Mouse (Mus musculus): ENCODE data around the gene Ngrn. TPM values are rescaled to one million over a fixed set of nuclear protein-coding genes. Genes with fewer than 3 reads are reported as not detected.

The Ngrn gene
- polyA plus RNA-seq, 1 experiment = 26.8 TPM

- TF ChIP-seq POLR2A (IDR thresholded peaks at IDR 0.05; ENCODE audit: borderline replicate concordance, control insufficient read depth, low read depth, low read length) = no peak
- no peak for TF ChIP-seq CTCF (IDR thresholded peaks at IDR 0.05; ENCODE audit: control insufficient read depth, insufficient read depth, low read length)
- no peaks in the 10 kb centered on the region for H3K4me1 ChIP-seq (ENCODE audit: control insufficient read depth, insufficient read depth, low read length)
- no peak overlapping the region for H3K27ac ChIP-seq (ENCODE audit: control insufficient read depth, insufficient read depth, low read depth, low read length, poor library complexity)
- no peak overlapping the region for H3K4me3 ChIP-seq (replicated peaks; ENCODE audit: control insufficient read depth, low read depth, low read length)
- WGBS = 93% methylated on average over 4 of the region's 4 CpGs
These were observed 37.7 kb downstream of the Ngrn start for GRCm38 (mm10) chr7:80298754-80299153.

- H3K4me1 ChIP-seq (ENCODE audit: control insufficient read depth, insufficient read depth, low read length) = no peaks in the 10 kb centered on the region
- no peak overlapping the region for H3K4me3 ChIP-seq (replicated peaks; ENCODE audit: control insufficient read depth, low read depth, low read length)
- no peak overlapping the region for H3K27ac ChIP-seq (ENCODE audit: control insufficient read depth, insufficient read depth, low read depth, low read length, poor library complexity)
- WGBS = 61% methylated on average over 3 of the region's 3 CpGs
- TF ChIP-seq CTCF (IDR thresholded peaks at IDR 0.05; ENCODE audit: control insufficient read depth, insufficient read depth, low read length) (no peak), POLR2A (IDR thresholded peaks at IDR 0.05; ENCODE audit: borderline replicate concordance, control insufficient read depth, low read depth, low read length) (no peak)
These were observed 38.6 kb downstream of the Ngrn start for GRCm38 (mm10) chr7:80299568-80299967.

- no peak overlapping the region for H3K27ac ChIP-seq (ENCODE audit: control insufficient read depth, insufficient read depth, low read depth, low read length, poor library complexity)
- H3K4me3 ChIP-seq (replicated peaks; ENCODE audit: control insufficient read depth, low read depth, low read length) = no peak overlapping the region
- no peaks in the 10 kb centered on the region for H3K4me1 ChIP-seq (ENCODE audit: control insufficient read depth, insufficient read depth, low read length)
- TF ChIP-seq CTCF (IDR thresholded peaks at IDR 0.05; ENCODE audit: control insufficient read depth, insufficient read depth, low read length) = peak; percentile 29; the same call in 1 of the 2 replicates
- no peak for TF ChIP-seq POLR2A (IDR thresholded peaks at IDR 0.05; ENCODE audit: borderline replicate concordance, control insufficient read depth, low read depth, low read length)
- WGBS = 90% methylated on average over 2 of the region's 2 CpGs
These were observed 40.5 kb downstream of the Ngrn start for GRCm38 (mm10) chr7:80301522-80301921.

- WGBS = 85% methylated on average over 3 of the region's 3 CpGs
- H3K4me1 ChIP-seq (ENCODE audit: control insufficient read depth, insufficient read depth, low read length) = no peaks in the 10 kb centered on the region
- no peak overlapping the region for H3K4me3 ChIP-seq (replicated peaks; ENCODE audit: control insufficient read depth, low read depth, low read length)
- no peak for TF ChIP-seq POLR2A (IDR thresholded peaks at IDR 0.05; ENCODE audit: borderline replicate concordance, control insufficient read depth, low read depth, low read length)
- TF ChIP-seq CTCF (IDR thresholded peaks at IDR 0.05; ENCODE audit: control insufficient read depth, insufficient read depth, low read length) = no peak
- H3K27ac ChIP-seq (ENCODE audit: control insufficient read depth, insufficient read depth, low read depth, low read length, poor library complexity) = no peak overlapping the region
These were observed 46.8 kb downstream of the Ngrn start for GRCm38 (mm10) chr7:80307766-80308165.

- TF ChIP-seq CTCF (IDR thresholded peaks at IDR 0.05; ENCODE audit: control insufficient read depth, insufficient read depth, low read length) (no peak), POLR2A (IDR thresholded peaks at IDR 0.05; ENCODE audit: borderline replicate concordance, control insufficient read depth, low read depth, low read length) (no peak)
- Histone ChIP-seq H3K27ac (ENCODE audit: control insufficient read depth, insufficient read depth, low read depth, low read length, poor library complexity) (no peak overlapping the region), H3K4me1 (ENCODE audit: control insufficient read depth, insufficient read depth, low read length) (no peaks in the 10 kb centered on the region), H3K4me3 (replicated peaks; ENCODE audit: control insufficient read depth, low read depth, low read length) (no peak overlapping the region)
- WGBS = 85% methylated on average over 7 of the region's 7 CpGs
These were observed 49.8 kb downstream of the Ngrn start for GRCm38 (mm10) chr7:80310771-80311170.

Other genes starting within 250 kb of the Ngrn start
- gene Zfp710, start 236.4 kb upstream of the Ngrn start, polyA plus RNA-seq (2011; ENCODE audit: insufficient read depth, insufficient read length, low replicate concordance, missing spikeins) = 12.5 and 28.1 TPM in 2 replicates
- gene Idh2, start 145.8 kb upstream of the Ngrn start, polyA plus RNA-seq (2011; ENCODE audit: insufficient read depth, insufficient read length, low replicate concordance, missing spikeins) = 20.9 and 43.5 TPM in 2 replicates
- 33.7 and 51.6 TPM in 2 replicates for gene Sema4b, start 74.4 kb upstream of the Ngrn start, polyA plus RNA-seq (2011; ENCODE audit: insufficient read depth, insufficient read length, low replicate concordance, missing spikeins)
- gene Cib1, start 28.4 kb upstream of the Ngrn start, polyA plus RNA-seq (2011; ENCODE audit: insufficient read depth, insufficient read length, low replicate concordance, missing spikeins) = 81.7 and 82.5 TPM in 2 replicates
- 1.1 and 1.8 TPM in 2 replicates for gene Gdpgp1, start 28.4 kb upstream of the Ngrn start, polyA plus RNA-seq (2011; ENCODE audit: insufficient read depth, insufficient read length, low replicate concordance, missing spikeins)
- not detected in 2 replicates for gene Ttll13, start 14.8 kb upstream of the Ngrn start, polyA plus RNA-seq (2011; ENCODE audit: insufficient read depth, insufficient read length, low replicate concordance, missing spikeins)
- gene Vps33b, start 8.4 kb downstream of the Ngrn start, polyA plus RNA-seq (2011; ENCODE audit: insufficient read depth, insufficient read length, low replicate concordance, missing spikeins) = 11.0 and 24.0 TPM in 2 replicates
- gene Prc1, start 33.2 kb downstream of the Ngrn start, polyA plus RNA-seq (2011; ENCODE audit: insufficient read depth, insufficient read length, low replicate concordance, missing spikeins) = 165 and 172 TPM in 2 replicates
- gene Rccd1, start 63.2 kb downstream of the Ngrn start, polyA plus RNA-seq (2011; ENCODE audit: insufficient read depth, insufficient read length, low replicate concordance, missing spikeins) = 7.6 and 11.3 TPM in 2 replicates
- gene Unc45a, start 79.8 kb downstream of the Ngrn start, polyA plus RNA-seq (2011; ENCODE audit: insufficient read depth, insufficient read length, low replicate concordance, missing spikeins) = 10.8 and 43.9 TPM in 2 replicates
- gene Hddc3, start 81.9 kb downstream of the Ngrn start, polyA plus RNA-seq (2011; ENCODE audit: insufficient read depth, insufficient read length, low replicate concordance, missing spikeins) = 5.0 and 16.2 TPM in 2 replicates
- gene Man2a2, start 110.2 kb downstream of the Ngrn start, polyA plus RNA-seq (2011; ENCODE audit: insufficient read depth, insufficient read length, low replicate concordance, missing spikeins) = 25.1 and 40.0 TPM in 2 replicates
- 143 and 311 TPM in 2 replicates for gene Fes, start 126.7 kb downstream of the Ngrn start, polyA plus RNA-seq (2011; ENCODE audit: insufficient read depth, insufficient read length, low replicate concordance, missing spikeins)
- gene Furin, start 144.2 kb downstream of the Ngrn start, polyA plus RNA-seq (2011; ENCODE audit: insufficient read depth, insufficient read length, low replicate concordance, missing spikeins) = 22.2 and 31.0 TPM in 2 replicates